Mouse (Mus musculus): ENCODE results near the gene Nav2. TPM values are rescaled to one million over a fixed set of nuclear protein-coding genes. Genes with fewer than 3 reads are reported as not detected.

The Nav2 gene
- total RNA-seq, 2 experiments from 2014 or later, result 26.1 to 38.7 TPM

DNA sequence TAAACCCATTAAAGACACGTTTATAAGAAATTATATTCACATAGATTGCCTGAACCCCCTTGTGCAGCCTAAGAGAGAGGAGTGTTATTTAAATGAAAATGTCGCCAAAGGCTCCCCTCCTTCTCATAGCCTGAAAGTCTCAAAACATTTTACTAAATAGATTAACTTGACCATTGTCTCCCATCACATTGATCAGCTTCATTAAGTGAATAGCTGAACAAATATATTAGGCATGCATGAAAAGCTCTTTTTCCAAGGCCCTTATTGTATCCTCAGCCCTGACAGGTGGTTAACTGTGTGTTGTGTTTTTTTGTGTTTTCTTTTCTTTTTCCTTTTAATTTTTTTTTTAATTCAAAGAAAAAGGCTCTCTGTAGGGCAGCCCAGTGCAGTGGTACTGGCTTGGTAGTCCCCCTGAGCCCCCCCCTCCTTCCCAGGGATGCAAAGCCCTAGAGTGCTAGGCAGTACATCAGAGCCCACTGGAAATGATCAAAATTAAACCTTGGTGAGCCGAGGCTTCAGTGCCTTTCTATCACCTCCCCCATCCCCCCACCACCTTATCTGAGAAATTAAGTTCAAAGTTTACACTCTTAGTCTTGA is 732.3 kb downstream of the Nav2 start:
- ATAC-seq (replicated peaks; ENCODE audit: poor library complexity, severe bottlenecking), result no peak

Other genes with a start within 250 kb of the Nav2 start
- 35.8 and 37.4 TPM in 2 replicates for gene Zdhhc13, start 119.7 kb upstream of the Nav2 start, total RNA-seq (2014; fragmentation: Nextera tagmentation)
- gene Zdhhc13, start 119.7 kb upstream of the Nav2 start, total RNA-seq (2017), result 50.2 and 54.2 TPM in 2 replicates
- gene Csrp3, start 60.7 kb upstream of the Nav2 start, total RNA-seq (2014; fragmentation: Nextera tagmentation), result 5.2 and 9.5 TPM in 2 replicates
- 6.3 and 7.1 TPM in 2 replicates for gene Csrp3, start 60.7 kb upstream of the Nav2 start, total RNA-seq (2017)
- gene E2f8, start 27.1 kb upstream of the Nav2 start, total RNA-seq (2014; fragmentation: Nextera tagmentation), result 92.7 and 99.0 TPM in 2 replicates
- gene E2f8, start 27.1 kb upstream of the Nav2 start, total RNA-seq (2017), result 29.6 and 41.6 TPM in 2 replicates

All from granulocyte monocyte progenitor cell, adult 5-6 weeks (primary cell).